Mouse (Mus musculus) heart, adult 2 months (tissue): ENCODE results near the gene Cmtm3.

Experiments
- CTCF ChIP-seq: fragments of 200-600 bp; IDR thresholded peaks from 2 replicates; pipeline ENCODE4 v1.8.1; 2022; ENCODE audit warnings: antibody characterized with exemption, mild to moderate bottlenecking, moderate library complexity
- EP300 ChIP-seq: fragments of 200-500 bp; IDR thresholded peaks from 2 replicates; pipeline ENCODE4 v1.6.1; 2011; ENCODE audit warnings: low read depth, low read length, control low read depth; ENCODE audit not compliant: insufficient read depth
- POLR2A ChIP-seq: fragments of 200-500 bp; IDR thresholded peaks from 2 replicates; pipeline ENCODE4 v1.6.1; 2011; ENCODE audit warnings: mild to moderate bottlenecking, low read depth, low read length, control low read depth; ENCODE audit not compliant: insufficient read depth

- TF ChIP-seq CTCF (no peak), POLR2A (no peak), EP300 (no peak)
Observed at GRCm38 (mm10) chr8:104367398-104367797, 28.2 kb downstream of the Cmtm3 start.
